Mouse (Mus musculus) regulatory T cell (primary cell): Measurements from ENCODE around the gene Bcr.

Experiments used
- in situ Hi-C: fragments of 300-600 bp; cut with MboI, MseI; formaldehyde crosslinking; loops from one replicate; pipeline ENCODE4 v1.15.1; 2025; ENCODE audit warnings: high pct_unique_total_duplicates

Gene Bcr

GRCm38 (mm10) chr10:75130372-75131046, 70.1 kb downstream of the Bcr start:
- in situ Hi-C loops, result no loop called here

GRCm38 (mm10) chr10:75131625-75132024, 71.2 kb downstream of the Bcr start:
- in situ Hi-C loops, result no loop called here

DNA sequence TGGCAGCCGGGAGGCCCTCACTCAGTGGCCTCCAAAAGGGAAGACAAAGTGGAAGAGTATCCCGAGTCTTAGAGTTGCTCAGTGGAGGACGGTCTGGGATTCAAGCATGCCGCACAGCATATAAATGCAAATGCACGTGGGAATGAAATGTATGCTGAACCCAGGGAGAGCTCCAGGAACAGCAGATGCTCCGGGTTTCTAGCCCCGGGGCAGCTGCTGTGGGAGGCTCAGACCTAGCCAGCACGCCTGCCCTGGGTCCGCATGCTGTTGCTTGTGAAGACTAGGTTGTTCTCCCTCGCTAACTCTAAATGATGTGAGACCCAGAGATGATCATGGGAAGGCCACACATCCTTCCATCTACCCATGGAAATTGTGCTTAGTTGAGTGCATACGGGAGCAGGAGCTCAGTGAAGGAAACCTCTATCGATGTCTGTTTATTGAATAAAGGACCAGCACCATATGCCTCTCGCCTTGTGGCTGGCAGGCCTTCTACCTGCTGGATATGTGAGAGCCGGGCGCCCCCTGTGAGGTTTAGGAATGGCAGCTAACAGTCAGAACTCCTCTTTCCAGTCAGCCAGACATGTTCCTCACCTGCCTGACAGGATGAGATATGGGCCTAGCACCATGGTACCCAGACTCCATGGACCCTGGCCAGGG, 74.6 kb downstream of the Bcr start:
- in situ Hi-C loops, result no loop called here

DNA sequence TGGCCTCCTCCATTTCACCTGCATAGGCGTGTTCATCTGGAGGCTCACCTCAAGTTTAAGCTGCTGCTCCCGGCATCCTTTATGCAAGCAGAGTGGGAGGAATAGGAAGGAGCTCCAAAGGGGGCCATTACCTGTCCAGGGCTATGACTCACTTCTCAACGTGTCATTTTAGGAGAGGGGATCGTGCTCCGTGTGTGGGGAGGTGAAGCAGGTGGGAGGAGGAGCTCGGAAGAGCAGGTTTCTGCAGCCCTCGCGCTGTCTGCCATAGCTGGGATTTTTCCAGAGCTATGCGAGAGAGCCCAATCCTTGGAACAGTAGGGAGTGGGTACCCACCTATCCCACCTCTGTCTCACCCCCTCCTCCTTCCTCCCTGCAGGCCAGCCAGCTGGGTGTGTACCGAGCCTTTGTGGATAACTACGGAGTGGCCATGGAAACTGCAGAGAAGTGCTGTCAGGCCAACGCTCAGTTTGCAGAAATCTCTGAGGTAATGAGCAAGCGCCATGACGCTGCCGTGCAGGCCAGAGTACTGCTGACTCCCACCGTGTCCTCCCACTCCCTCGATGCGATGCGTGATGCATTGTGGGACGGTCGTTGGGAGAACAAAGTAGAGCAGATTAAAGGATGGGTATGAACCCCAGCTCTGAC, 75.2 kb downstream of the Bcr start:
- in situ Hi-C loops, result no loop called here

DNA sequence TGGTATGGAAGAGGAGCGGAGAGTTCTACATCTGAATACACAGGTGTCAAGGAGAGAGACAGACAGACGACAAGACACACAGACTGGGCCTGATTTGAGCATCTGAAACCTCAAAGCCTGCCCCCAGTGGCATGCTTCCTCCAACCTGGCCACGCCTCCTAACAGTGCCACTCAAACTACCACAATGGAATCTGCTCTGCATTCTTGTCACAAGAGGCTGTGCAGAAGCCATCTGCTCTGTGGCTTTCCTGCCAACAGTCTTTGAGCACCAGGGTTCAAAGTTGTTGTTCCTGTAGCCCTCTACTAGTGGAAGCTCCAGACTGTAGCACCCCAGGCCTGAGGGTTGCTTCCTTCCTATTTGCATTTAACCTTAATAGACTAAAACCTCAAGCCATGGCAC, 76.8 kb downstream of the Bcr start:
- in situ Hi-C loops, result no loop called here

- in situ Hi-C loops, result no loop called here
Observed at GRCm38 (mm10) chr10:75145221-75145620, 84.8 kb downstream of the Bcr start.

GRCm38 (mm10) chr10:75146001-75146400, 85.6 kb downstream of the Bcr start:
- in situ Hi-C loops, result no loop called here

DNA sequence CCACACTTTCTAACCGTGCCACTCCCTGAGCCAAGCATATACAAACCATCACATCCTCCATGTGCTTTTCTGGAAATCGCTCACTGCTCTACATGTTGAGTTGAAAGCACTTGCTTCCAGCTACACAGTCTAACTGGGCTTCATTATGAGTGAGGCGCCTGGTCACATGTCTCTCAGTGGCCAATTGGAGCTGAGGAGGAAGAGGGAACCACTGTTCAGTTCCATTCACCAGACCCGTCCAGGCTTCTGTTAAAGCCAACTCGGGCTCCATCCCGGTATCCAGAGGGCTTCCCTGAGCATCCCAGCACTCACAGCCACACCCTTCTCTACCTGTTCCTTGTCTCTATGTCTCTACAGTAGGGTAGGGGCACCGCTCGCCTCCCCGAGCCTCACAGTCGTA, 86.2 kb downstream of the Bcr start:
- in situ Hi-C loops, result no loop called here

GRCm38 (mm10) chr10:75148295-75148694, 87.9 kb downstream of the Bcr start:
- in situ Hi-C loops, result no loop called here

GRCm38 (mm10) chr10:75150361-75150760, 90.0 kb downstream of the Bcr start:
- in situ Hi-C loops, result loop anchor here (5.0 kb wide), 2 partner anchors 93 to 213 kb away; no protein-coding TSS in a partner anchor

DNA sequence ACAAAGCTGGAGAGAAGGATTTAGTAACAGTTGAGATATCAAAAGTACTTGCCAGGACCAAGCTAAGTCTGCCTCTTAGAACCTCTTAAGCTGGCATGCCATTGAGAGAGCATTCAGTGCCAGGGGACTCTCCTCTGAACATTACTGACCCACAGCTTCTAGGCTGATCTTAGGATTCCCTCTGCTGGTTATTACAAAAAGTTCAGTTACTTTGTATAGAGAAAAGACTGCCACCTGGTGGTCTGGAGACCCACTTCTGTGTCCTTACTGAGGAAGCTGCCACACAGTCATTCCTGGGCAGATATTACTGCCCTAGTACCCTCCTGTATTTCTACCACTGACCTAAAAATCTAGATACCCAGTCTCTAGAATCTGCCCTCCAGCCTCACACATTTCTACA, 90.9 kb downstream of the Bcr start:
- in situ Hi-C loops, result loop anchor here (5.0 kb wide), 2 partner anchors 94 to 214 kb away; no protein-coding TSS in a partner anchor

- in situ Hi-C loops, result no loop called here
Observed at GRCm38 (mm10) chr10:75156835-75157234, 96.4 kb downstream of the Bcr start.

DNA sequence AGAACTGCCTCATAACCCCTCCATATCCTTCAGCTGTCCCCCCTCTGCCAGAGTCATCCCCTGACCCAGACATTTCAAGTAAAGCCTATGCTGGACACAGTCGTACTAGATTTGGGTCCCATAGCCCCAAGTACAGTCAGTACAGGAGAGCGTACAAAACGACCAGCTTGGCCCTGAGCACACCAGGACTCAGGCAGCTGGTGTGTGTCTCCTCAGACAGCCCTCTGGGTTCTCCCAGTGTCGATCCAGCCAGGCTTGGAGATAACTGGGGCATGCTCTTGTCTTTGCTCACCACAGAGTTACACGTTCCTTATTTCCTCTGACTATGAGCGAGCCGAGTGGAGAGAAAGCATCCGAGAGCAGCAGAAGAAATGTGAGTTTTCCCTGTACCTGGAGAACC, 97.3 kb downstream of the Bcr start:
- in situ Hi-C loops, result no loop called here

- in situ Hi-C loops, result no loop called here
Observed at GRCm38 (mm10) chr10:75158356-75158755, 98.0 kb downstream of the Bcr start.

DNA sequence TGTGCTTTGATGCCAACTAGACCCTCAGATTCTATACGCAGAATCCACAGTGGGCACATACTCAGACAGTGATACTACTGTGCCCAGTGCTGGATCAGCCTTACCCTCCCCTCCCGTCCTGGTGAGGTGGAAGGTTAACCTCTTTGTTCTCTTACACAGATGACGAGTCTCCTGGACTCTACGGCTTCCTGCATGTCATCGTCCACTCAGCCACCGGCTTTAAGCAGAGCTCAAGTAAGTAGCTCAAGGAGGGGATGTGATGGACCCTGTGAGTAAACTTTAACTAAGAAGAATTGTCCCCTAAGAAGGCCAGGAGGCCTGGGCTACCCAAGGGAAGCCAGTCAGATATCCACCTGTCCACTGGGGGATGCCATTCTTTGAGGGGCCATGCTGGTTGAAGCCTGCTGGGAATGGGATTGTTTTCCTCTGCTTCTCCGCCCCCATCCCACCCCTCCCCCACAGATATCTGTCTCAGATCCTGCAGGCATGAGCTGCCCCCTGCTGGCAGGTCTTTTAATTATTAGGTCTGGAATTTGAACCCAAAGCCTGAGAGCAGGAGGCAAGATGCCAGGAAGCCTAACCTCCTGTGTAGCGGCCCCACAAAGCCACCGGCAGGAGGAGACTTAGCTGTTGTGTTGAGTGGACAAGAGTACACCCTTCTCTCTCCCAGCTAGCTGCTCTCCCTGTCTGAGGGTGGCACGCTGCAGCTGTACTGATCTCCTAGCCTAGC, 99.9 kb downstream of the Bcr start:
- in situ Hi-C loops, result no loop called here

GRCm38 (mm10) chr10:75165825-75166481, 105.6 kb downstream of the Bcr start:
- in situ Hi-C loops, result no loop called here

- in situ Hi-C loops, result no loop called here
Observed at GRCm38 (mm10) chr10:75166601-75167000, 106.2 kb downstream of the Bcr start.

- in situ Hi-C loops, result no loop called here
Observed at GRCm38 (mm10) chr10:75170207-75170850, 109.9 kb downstream of the Bcr start.

DNA sequence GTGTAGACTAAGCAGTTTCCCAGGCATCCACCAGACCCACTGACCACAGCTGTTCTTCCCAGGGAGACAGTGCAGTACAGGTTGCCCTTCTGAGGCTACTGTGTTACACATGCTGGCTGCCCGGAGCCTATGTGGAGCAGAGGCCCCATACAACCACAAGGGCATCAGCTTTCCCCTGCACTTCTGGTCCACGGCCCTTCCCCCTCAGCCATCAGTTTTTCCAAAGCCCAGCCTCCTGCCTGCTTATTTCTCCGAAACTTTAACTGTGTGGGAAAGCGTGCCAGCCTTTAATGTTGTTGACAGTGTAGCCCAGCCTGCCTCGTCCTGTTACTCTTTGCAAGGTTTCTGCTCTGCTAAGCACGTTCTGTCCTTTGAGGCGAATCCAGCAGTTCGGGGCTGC, 112.7 kb downstream of the Bcr start:
- in situ Hi-C loops, result no loop called here

GRCm38 (mm10) chr10:75173712-75174111, 113.3 kb downstream of the Bcr start:
- in situ Hi-C loops, result no loop called here

- in situ Hi-C loops, result no loop called here
Observed at GRCm38 (mm10) chr10:75176494-75176893, 116.1 kb downstream of the Bcr start.
